Mouse (Mus musculus): ENCODE results near the gene Tob1. TPM values are rescaled to one million over a fixed set of nuclear protein-coding genes. Genes with fewer than 3 reads are reported as not detected.

Gene Tob1
- polyA plus RNA-seq (2012; rRNA removed) = 21.7 and 22.5 TPM in 2 replicates

DNA sequence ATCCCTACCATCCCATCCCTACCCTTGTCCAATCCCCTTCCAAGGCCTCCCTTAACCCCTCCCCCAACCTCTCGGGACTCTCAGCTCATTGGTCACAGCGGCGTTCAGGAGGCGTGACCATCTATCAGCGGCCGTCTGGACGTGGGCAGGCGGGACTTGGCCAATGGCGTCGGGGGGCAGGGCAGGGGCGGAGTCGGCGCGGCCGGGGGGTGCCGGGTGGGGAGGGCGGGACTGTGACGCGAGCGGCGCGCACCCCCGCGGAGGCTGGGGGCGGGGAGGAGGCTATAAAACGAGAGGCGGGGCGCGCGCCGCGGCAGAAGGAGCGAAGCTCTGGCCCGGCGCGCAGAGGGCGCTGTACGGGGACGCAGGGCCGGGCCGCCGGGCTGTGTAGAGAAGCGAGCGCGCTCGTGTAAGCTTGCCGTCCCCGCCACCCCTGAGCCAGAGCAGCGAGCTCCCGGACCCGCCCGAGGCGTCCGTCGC is at the start of gene Tob1:
Gene Tob1 (plus strand): TSS at position 331 of the 480 bp plus-strand sequence.

DNA sequence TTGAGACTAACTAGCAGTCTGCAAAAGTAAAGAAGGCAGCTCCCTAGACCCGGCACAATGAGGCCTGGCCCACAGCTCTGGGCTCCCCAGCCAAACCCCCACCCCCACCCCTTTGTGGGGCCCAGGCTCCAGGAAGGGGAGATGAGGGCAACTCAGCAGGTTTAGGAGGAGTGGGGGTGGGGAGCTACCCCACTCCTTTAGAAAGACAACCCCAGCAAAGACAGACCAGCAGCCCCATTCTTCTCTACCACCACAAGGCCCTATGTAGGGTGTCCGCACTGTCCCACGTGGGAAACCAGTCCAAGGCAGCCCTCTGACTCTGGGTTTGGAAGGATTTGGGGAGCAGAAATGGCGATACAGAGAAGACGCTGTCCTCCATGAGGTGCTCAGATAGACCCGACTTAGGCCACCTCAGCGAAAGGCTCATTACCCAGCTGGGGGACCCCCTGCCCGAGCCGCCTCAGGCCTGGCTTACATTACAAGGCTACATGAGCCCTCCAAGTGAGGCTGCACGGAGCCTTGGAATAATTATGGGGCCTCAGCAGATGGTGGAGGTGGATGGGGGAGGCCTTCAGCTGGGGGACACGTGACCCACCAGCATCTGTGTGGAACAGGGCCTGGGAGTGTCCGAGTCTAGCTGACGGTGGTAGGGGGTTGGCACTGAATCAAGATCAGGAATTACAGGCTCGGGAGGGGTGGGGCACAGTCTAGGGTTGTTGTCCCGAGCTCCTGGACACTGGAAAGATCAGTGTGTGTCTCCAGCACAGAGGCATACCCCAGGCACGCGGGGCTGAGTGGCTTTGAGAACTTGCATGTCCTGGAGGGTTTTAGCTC is 34.9 kb downstream of the Tob1 start, which contains the start of gene Wfikkn2:
Gene Wfikkn2 (minus strand): TSS at position 51 of the 834 bp plus-strand sequence.

Other genes starting within 250 kb of the Tob1 start
- 162 and 188 TPM in 2 replicates for gene Gm20390, start 243.2 kb upstream of the Tob1 start, polyA plus RNA-seq (2012; rRNA removed)
- gene Nme1, start 242.9 kb upstream of the Tob1 start, polyA plus RNA-seq (2012; rRNA removed) = 325 and 341 TPM in 2 replicates
- gene Spag9, start 215.4 kb upstream of the Tob1 start, polyA plus RNA-seq (2012; rRNA removed) = 101 and 112 TPM in 2 replicates
- gene Wfikkn2, start 34.6 kb downstream of the Tob1 start, polyA plus RNA-seq (2012; rRNA removed) = 2.9 and 5.0 TPM in 2 replicates
- gene Gm21885, start 70.4 kb downstream of the Tob1 start, polyA plus RNA-seq (2012; rRNA removed) = not detected in 2 replicates
- gene Luc7l3, start 110.5 kb downstream of the Tob1 start, polyA plus RNA-seq (2012; rRNA removed) = 210 and 218 TPM in 2 replicates
- 45.8 and 46.1 TPM in 2 replicates for gene Ankrd40, start 116.5 kb downstream of the Tob1 start, polyA plus RNA-seq (2012; rRNA removed)
- gene Abcc3, start 181.5 kb downstream of the Tob1 start, polyA plus RNA-seq (2012; rRNA removed) = 0.62 and 0.66 TPM in 2 replicates

All from central nervous system, embryonic 18 days (tissue).